Mouse (Mus musculus) megakaryocyte, embryonic 14.5 days (primary cell): Measurements from ENCODE around the gene Slc5a4a.

Source experiments
- FLI1 ChIP-seq: IDR thresholded peaks from 2 replicates; pipeline ENCODE4 v1.6.1; 2012; ENCODE audit warnings: low read length, inconsistent platforms, mixed read lengths
- GATA1 ChIP-seq: IDR thresholded peaks from 3 replicates; pipeline ENCODE4 v1.6.1; 2012; ENCODE audit warnings: mixed read lengths, low read length, inconsistent platforms, borderline replicate concordance

DNA sequence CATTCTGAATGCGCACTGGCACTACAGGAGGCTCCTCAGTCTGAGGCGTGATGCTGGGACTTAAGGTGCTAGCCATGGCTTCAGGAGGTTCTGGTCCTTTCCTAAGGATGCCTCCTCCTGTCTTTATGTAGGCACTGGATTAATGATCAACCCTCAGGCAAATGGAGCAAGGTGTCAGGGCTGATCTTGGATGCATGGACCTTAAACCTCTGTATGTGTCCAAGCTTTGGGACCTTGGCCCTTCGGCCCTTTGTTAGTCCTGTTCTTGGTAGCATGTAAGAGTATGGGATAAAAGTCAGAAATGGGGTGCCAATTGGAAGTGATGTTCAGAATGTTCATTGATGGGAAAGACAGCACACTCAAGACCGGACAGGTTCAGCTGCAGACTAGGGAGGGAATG is 36.4 kb upstream of the Slc5a4a start, which contains the start of gene Slc5a4b:
- TF ChIP-seq GATA1 = no peak
- no peak for TF ChIP-seq FLI1
